Mouse (Mus musculus) liver, embryonic 14 days (tissue): ENCODE data around the gene Sept9. TPM values are rescaled to one million over a fixed set of nuclear protein-coding genes. Genes with fewer than 3 reads are reported as not detected.

Experiments used
- polyA plus RNA-seq: library from polyadenylated mRNA; depleted of rRNA; stranded (reverse); fragments of >200 nt; gene quantifications from 2 replicates; pipeline ENCODE4 v1.2.3, GENCODE M21; 2012; rRNA removed

The Sept9 gene
- 14.1 and 15.7 TPM in 2 replicates for polyA plus RNA-seq

GRCm38 (mm10) chr11:117199282-117200175, at the start of gene Sept9:
Gene Sept9 (plus strand): TSS chr11:117199661.

Other genes with a start within 250 kb of the Sept9 start
- gene Sec14l1, start 84.5 kb upstream of the Sept9 start, polyA plus RNA-seq, result 11.8 and 13.7 TPM in 2 replicates